Mouse (Mus musculus): ENCODE measurements around the gene Abtb2. TPM values are rescaled to one million over a fixed set of nuclear protein-coding genes. Genes with fewer than 3 reads are reported as not detected.

Gene Abtb2
- total RNA-seq, 2 experiments from 2014 or later: 11.0 to 13.6 TPM

GRCm38 (mm10) chr2:103584093-103584492, 18.0 kb downstream of the Abtb2 start:
- DNase-seq: no peak

GRCm38 (mm10) chr2:103586423-103586822, 20.3 kb downstream of the Abtb2 start:
- no peak for DNase-seq

GRCm38 (mm10) chr2:103588776-103589175, 22.7 kb downstream of the Abtb2 start:
- no peak for DNase-seq

GRCm38 (mm10) chr2:103589400-103589799, 23.3 kb downstream of the Abtb2 start:
- no peak for DNase-seq

- no peak for DNase-seq
These were observed 24.5 kb downstream of the Abtb2 start for GRCm38 (mm10) chr2:103590645-103591044.

GRCm38 (mm10) chr2:103591742-103592590, 25.9 kb downstream of the Abtb2 start:
- DNase-seq: no peak

- DNase-seq: no peak
These were observed 26.4 kb downstream of the Abtb2 start for GRCm38 (mm10) chr2:103592591-103592929.

- DNase-seq: no peak
These were observed 28.5 kb downstream of the Abtb2 start for GRCm38 (mm10) chr2:103594592-103595011.

- no peak for DNase-seq
These were observed 29.0 kb downstream of the Abtb2 start for GRCm38 (mm10) chr2:103595028-103595651.

GRCm38 (mm10) chr2:103599296-103599695, 33.2 kb downstream of the Abtb2 start:
- DNase-seq: no peak

GRCm38 (mm10) chr2:103600165-103600891, 34.2 kb downstream of the Abtb2 start:
- peak; percentile 64 for DNase-seq

GRCm38 (mm10) chr2:103601126-103601525, 35.0 kb downstream of the Abtb2 start:
- no peak for DNase-seq

GRCm38 (mm10) chr2:103601531-103601930, 35.4 kb downstream of the Abtb2 start:
- no peak for DNase-seq

- no peak for DNase-seq
These were observed 37.1 kb downstream of the Abtb2 start for GRCm38 (mm10) chr2:103603209-103603608.

GRCm38 (mm10) chr2:103603869-103604268, 37.8 kb downstream of the Abtb2 start:
- no peak for DNase-seq

- no peak for DNase-seq
These were observed 39.8 kb downstream of the Abtb2 start for GRCm38 (mm10) chr2:103605805-103606498.

- no peak for DNase-seq
These were observed 41.8 kb downstream of the Abtb2 start for GRCm38 (mm10) chr2:103607926-103608325.

GRCm38 (mm10) chr2:103608947-103609346, 42.8 kb downstream of the Abtb2 start:
- DNase-seq: no peak

- DNase-seq: peak; percentile 57
These were observed 43.4 kb downstream of the Abtb2 start for GRCm38 (mm10) chr2:103609499-103609898.

- DNase-seq: no peak
These were observed 44.9 kb downstream of the Abtb2 start for GRCm38 (mm10) chr2:103610831-103611535.

GRCm38 (mm10) chr2:103613865-103614264, 47.8 kb downstream of the Abtb2 start:
- no peak for DNase-seq

GRCm38 (mm10) chr2:103615028-103615427, 48.9 kb downstream of the Abtb2 start:
- no peak for DNase-seq

All from gastrocnemius, postnatal 10 days (tissue).